Comparison of ENCODE assay signal across 8 mouse cellular contexts in genomic region chr19:37376841-37377240, GRCm38 (mm10). TPM values are rescaled to one million over a fixed set of nuclear protein-coding genes. Genes with fewer than 3 reads are reported as not detected.
DNase-seq lines count a peak whose midpoint lies in the region; ATAC-seq and TF ChIP-seq lines count a peak whose summit lies in the region.

No protein-coding gene starts in this region.

- no peak overlapping the region for H3K27ac ChIP-seq in layer of hippocampus, adult 2 months
- peak overlapping the region; percentile 65 for H3K27ac ChIP-seq in bone marrow macrophage, adult 2 months (ENCODE audit: insufficient read depth, low read depth, low read length)
- H3K27ac ChIP-seq in hindbrain, embryonic 11.5 days (ENCODE audit: low read depth, low read length): no peak overlapping the region
- no peak overlapping the region for H3K27ac ChIP-seq in midbrain, embryonic 14.5 days (replicated peaks; ENCODE audit: low read depth, low read length)

- no peak for ATAC-seq in hindbrain, embryonic 11.5 days (ENCODE audit: low FRiP score)
- no peak for ATAC-seq in midbrain, embryonic 14.5 days (ENCODE audit: low FRiP score, low TSS enrichment)

- H3K36me3 ChIP-seq in hindbrain, embryonic 11.5 days (ENCODE audit: control insufficient read depth, insufficient read depth, low read length): no peaks in the 10 kb centered on the region
- no peaks in the 10 kb centered on the region for H3K36me3 ChIP-seq in midbrain, embryonic 14.5 days (ENCODE audit: control insufficient read depth, insufficient read depth, low read length)

- DNase-seq in layer of hippocampus, adult 2 months (ENCODE audit: low spot score in 2 of 2): no peak
- no peak for DNase-seq in layer of hippocampus, adult 9-10 months (ENCODE audit: low spot score)
- peak; percentile 29 for DNase-seq in hindbrain, embryonic 11.5 days (ENCODE audit: low spot score)
- DNase-seq in midbrain, embryonic 14.5 days: no peak
- no peak for DNase-seq in adrenal gland, postnatal 14 days
- DNase-seq in urinary bladder, postnatal 36 days (ENCODE audit: low spot score in 2 of 2): no peak
- no peak for DNase-seq in adrenal gland, postnatal 10 days

- TF ChIP-seq POLR2A in bone marrow macrophage, adult 2 months (IDR thresholded peaks at IDR 0.05; ENCODE audit: borderline replicate concordance, low read depth, low read length): no peak

- no peaks in the 10 kb centered on the region for H3K27me3 ChIP-seq in hindbrain, embryonic 11.5 days (ENCODE audit: control insufficient read depth, insufficient read depth, low read length)
- H3K27me3 ChIP-seq in midbrain, embryonic 14.5 days (ENCODE audit: control insufficient read depth, insufficient read depth, low read length): no peaks in the 10 kb centered on the region

- no peaks in the 10 kb centered on the region for H3K9me3 ChIP-seq in hindbrain, embryonic 11.5 days (ENCODE audit: control insufficient read depth, low read length)
- H3K9me3 ChIP-seq in midbrain, embryonic 14.5 days (ENCODE audit: control insufficient read depth, low read length): no peaks in the 10 kb centered on the region

- no peak for TF ChIP-seq CTCF in layer of hippocampus, adult 2 months (conservative IDR thresholded peaks at IDR 0.05)
- no peak for TF ChIP-seq CTCF in bone marrow macrophage, adult 2 months (IDR thresholded peaks at IDR 0.05; ENCODE audit: low read depth, low read length)

- peak overlapping the region; percentile 82 for H3K9ac ChIP-seq in hindbrain, embryonic 11.5 days (ENCODE audit: low read depth, low read length)
- no peak overlapping the region; the same call in 1 of the 2 replicates for H3K9ac ChIP-seq in midbrain, embryonic 14.5 days (replicated peaks; ENCODE audit: low read length)

- 3% methylated on average over 11 of the region's 11 CpGs for WGBS in hindbrain, embryonic 11.5 days
- 2% methylated on average over 11 of the region's 11 CpGs for WGBS in midbrain, embryonic 14.5 days

- peaks cover 2% of the 10 kb centered on the region for H3K4me1 ChIP-seq in bone marrow macrophage, adult 2 months (ENCODE audit: control insufficient read depth, insufficient read depth, low read length)
- no peaks in the 10 kb centered on the region for H3K4me1 ChIP-seq in hindbrain, embryonic 11.5 days (replicated peaks; ENCODE audit: control insufficient read depth, insufficient read depth, low read length)
- H3K4me1 ChIP-seq in midbrain, embryonic 14.5 days (ENCODE audit: control insufficient read depth, insufficient read depth, low read length): peaks cover 6% of the 10 kb centered on the region; the same call in 1 of the 2 replicates

- H3K4me2 ChIP-seq in hindbrain, embryonic 11.5 days (replicated peaks; ENCODE audit: low read depth, low read length): peak overlapping the region; percentile 53
- peak overlapping the region; percentile 58 for H3K4me2 ChIP-seq in midbrain, embryonic 14.5 days (ENCODE audit: low read length)

- H3K4me3 ChIP-seq in layer of hippocampus, adult 2 months: peak overlapping the region; percentile 69
- peak overlapping the region; percentile 90 for H3K4me3 ChIP-seq in bone marrow macrophage, adult 2 months (ENCODE audit: insufficient read depth, low read length)
- H3K4me3 ChIP-seq in hindbrain, embryonic 11.5 days (ENCODE audit: low read depth, low read length): peak overlapping the region; percentile 92
- peak overlapping the region; percentile 62 for H3K4me3 ChIP-seq in midbrain, embryonic 14.5 days (replicated peaks; ENCODE audit: low read depth, low read length)

RNA-seq across cellular contexts. Expression of gene Kif11, which starts 0.6 kb away (rescaled TPM):
- 1 to 10 TPM; 1.1 to 1.3 TPM for total RNA-seq in layer of hippocampus, adult 2 months (2021)
- polyA plus RNA-seq in bone marrow macrophage, adult 2 months (2012; ENCODE audit: insufficient read depth, insufficient read length, missing spikeins): 34.8 and 34.9 TPM in 2 replicates
- polyA plus RNA-seq in hindbrain, embryonic 11.5 days (2014; fragmentation: Nextera tagmentation; extraction: Ambion mirVana): 73.5 and 79.9 TPM in 2 replicates
- polyA plus RNA-seq in midbrain, embryonic 14.5 days (2014; fragmentation: Nextera tagmentation; extraction: Ambion mirVana): 7.4 and 16.4 TPM in 2 replicates
- 10.3 and 12.5 TPM in 2 replicates for total RNA-seq in adrenal gland, postnatal 14 days (2021)
- 10 to 100 TPM; 12.2 to 15.0 TPM for total RNA-seq in adrenal gland, postnatal 10 days (2021)

RNA-seq across cellular contexts. Expression of gene Ide, which starts 39.2 kb away (rescaled TPM):
- 10 to 100 TPM; 34.9 to 56.2 TPM for total RNA-seq in layer of hippocampus, adult 2 months (2021)
- 23.3 and 24.8 TPM in 2 replicates for polyA plus RNA-seq in bone marrow macrophage, adult 2 months (2012; ENCODE audit: insufficient read depth, insufficient read length, missing spikeins)
- 49.0 and 58.2 TPM in 2 replicates for polyA plus RNA-seq in hindbrain, embryonic 11.5 days (2014; fragmentation: Nextera tagmentation; extraction: Ambion mirVana)
- polyA plus RNA-seq in midbrain, embryonic 14.5 days (2014; fragmentation: Nextera tagmentation; extraction: Ambion mirVana): 26.0 and 44.7 TPM in 2 replicates
- total RNA-seq in adrenal gland, postnatal 14 days (2021): 76.9 and 81.1 TPM in 2 replicates
- total RNA-seq in adrenal gland, postnatal 10 days (2021): 10 to 100 TPM; 77.4 to 91.2 TPM

RNA-seq across cellular contexts. Expression of gene Hhex, which starts 57.8 kb away (rescaled TPM):
- 1 to 10 TPM; 1.7 to 2.4 TPM for total RNA-seq in layer of hippocampus, adult 2 months (2021)
- polyA plus RNA-seq in bone marrow macrophage, adult 2 months (2012; ENCODE audit: insufficient read depth, insufficient read length, missing spikeins): 62.3 and 71.5 TPM in 2 replicates
- polyA plus RNA-seq in hindbrain, embryonic 11.5 days (2014; fragmentation: Nextera tagmentation; extraction: Ambion mirVana): 5.5 and 5.8 TPM in 2 replicates
- 1.4 and 4.2 TPM in 2 replicates for polyA plus RNA-seq in midbrain, embryonic 14.5 days (2014; fragmentation: Nextera tagmentation; extraction: Ambion mirVana)
- 28.5 and 33.8 TPM in 2 replicates for total RNA-seq in adrenal gland, postnatal 14 days (2021)
- total RNA-seq in adrenal gland, postnatal 10 days (2021): 10 to 100 TPM; 19.8 to 26.7 TPM
